Mouse (Mus musculus) liver, postnatal 0 days (tissue): ENCODE results near the gene BC030499. TPM values are rescaled to one million over a fixed set of nuclear protein-coding genes. Genes with fewer than 3 reads are reported as not detected.

Experiments
- ATAC-seq: fragments of 200-750 bp; cut with Nextera tagmentation; 2 replicates; pipeline ENCODE4 v1.8.0; 2017; ENCODE audit warnings: mild to moderate bottlenecking, moderate library complexity
- DNase-seq: peaks from one replicate; pipeline ENCODE4 v3.0.0-alpha.2; 2016
- H3K27ac ChIP-seq: fragments of 300-500 bp; sonication (generic); 2 replicates; pipeline ENCODE4 v1.5.1; 2014; ENCODE audit warnings: antibody characterized with exemption, moderate library complexity, mild to moderate bottlenecking, low read depth
- H3K27me3 ChIP-seq: fragments of 300-500 bp; sonication (generic); 2 replicates; pipeline ENCODE4 v1.6.1; 2014; ENCODE audit warnings: low read length, control low read depth, mixed read lengths; ENCODE audit not compliant: insufficient read depth
- H3K36me3 ChIP-seq: fragments of 300-500 bp; sonication (generic); replicated peaks from 2 replicates; pipeline ENCODE4 v1.6.1; 2014; ENCODE audit warnings: mild to moderate bottlenecking, control low read depth, low read length, moderate library complexity, mixed read lengths; ENCODE audit not compliant: insufficient read depth
- H3K4me1 ChIP-seq: fragments of 300-500 bp; sonication (generic); 2 replicates; pipeline ENCODE4 v1.6.1; 2014; ENCODE audit warnings: antibody characterized with exemption, mild to moderate bottlenecking, control low read depth; ENCODE audit not compliant: insufficient read depth
- H3K4me2 ChIP-seq: fragments of 300-500 bp; sonication (generic); 2 replicates; pipeline ENCODE4 v1.6.1; 2014; ENCODE audit warnings: low read depth, mild to moderate bottlenecking, low read length, moderate library complexity, mixed read lengths
- H3K4me3 ChIP-seq: fragments of 300-500 bp; sonication (generic); 2 replicates; pipeline ENCODE4 v1.5.1; 2014; ENCODE audit warnings: low read depth, low read length
- H3K9ac ChIP-seq: fragments of 300-500 bp; sonication (generic); replicated peaks from 2 replicates; pipeline ENCODE4 v1.6.1; 2014; ENCODE audit warnings: mild to moderate bottlenecking, moderate library complexity
- H3K9me3 ChIP-seq: fragments of 300-500 bp; sonication (generic); 2 replicates; pipeline ENCODE4 v1.6.1; 2016; ENCODE audit warnings: mild to moderate bottlenecking, control low read depth, low read length, mixed read lengths
- CTCF ChIP-seq: sonication (generic); IDR thresholded peaks from 2 replicates; pipeline ENCODE4 v1.5.1; 2016; ENCODE audit warnings: antibody characterized with exemption, low read depth
- EP300 ChIP-seq: IDR thresholded peaks from 2 replicates; pipeline ENCODE4 v1.6.1; 2016; ENCODE audit warnings: antibody characterized with exemption, low read depth, mild to moderate bottlenecking
- WGBS: fragments of 180-500 bp; shearing (Covaris S2); extraction: QIAGEN DNeasy Blood & Tissue Kit; methylation state at CpG from one replicate; pipeline ENCODE4 v1.1.7; 2014; ENCODE audit not compliant: insufficient replicate concordance; 5-methylcytosine and 5-hydroxymethylcytosine counted together
- polyA plus RNA-seq: library from polyadenylated mRNA; unstranded; fragments of >200 nt; fragmentation: Nextera tagmentation; extraction: Ambion mirVana; gene quantifications from 2 replicates; pipeline ENCODE4 v1.2.1, GENCODE M21; 2015

The BC030499 gene
- polyA plus RNA-seq: 0.07 TPM in 1 of 2 replicates, not detected in the other

DNA sequence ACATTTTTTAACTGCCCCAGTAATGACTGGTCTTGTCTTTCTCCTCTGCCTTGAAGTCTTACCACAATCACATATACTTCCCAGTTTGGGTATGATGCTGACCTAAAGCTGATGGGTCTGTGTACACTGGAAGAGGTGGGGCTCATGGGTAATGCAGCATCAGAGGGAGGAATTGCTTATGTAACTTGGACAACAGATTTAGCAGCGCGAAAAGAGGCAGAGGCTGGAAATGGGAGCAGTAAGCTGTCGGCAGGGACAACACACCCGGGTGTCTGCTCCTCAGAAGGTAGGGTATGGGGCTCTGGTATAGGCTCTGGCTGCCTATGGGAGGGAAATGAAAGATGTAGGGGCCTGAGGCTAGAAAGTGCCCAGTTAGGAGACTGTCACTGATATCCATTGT lies at the start of gene BC030499:
Gene BC030499, plus strand, starts transcription at position 188 of the 400 bp plus-strand sequence.
- TF ChIP-seq EP300 (no peak), CTCF (no peak)
- ATAC-seq (no peak), DNase-seq (no peak)
- Histone ChIP-seq H3K9me3 (no peaks in the 10 kb centered on the region), H3K27me3 (no peaks in the 10 kb centered on the region), H3K4me1 (no peaks in the 10 kb centered on the region), H3K36me3 (peaks cover 54% of the 10 kb centered on the region), H3K4me3 (no peak within 1 kb of the TSS), H3K27ac (no peak within 1 kb of the TSS), H3K9ac (no peak within 1 kb of the TSS), H3K4me2 (no peak within 1 kb of the TSS)
- WGBS: 92% methylated on average over 4 of the region's 4 CpGs

- Histone ChIP-seq H3K9me3 (no peaks in the 10 kb centered on the region), H3K27ac (peak overlapping the region; percentile 97), H3K4me3 (peak overlapping the region; percentile 93), H3K4me1 (peaks cover 23% of the 10 kb centered on the region), H3K27me3 (no peaks in the 10 kb centered on the region), H3K9ac (peak overlapping the region; percentile 91), H3K4me2 (peak overlapping the region; percentile 75), H3K36me3 (peaks cover 4% of the 10 kb centered on the region; the same call in 1 of the 2 replicates)
- no peak for TF ChIP-seq EP300
- TF ChIP-seq CTCF: no peak
- peak; percentile 20 for ATAC-seq
- under 1% methylated on average over 19 of the region's 19 CpGs for WGBS
- DNase-seq: no peak
Measured at GRCm38 (mm10) chr11:78245261-78245626, 45.4 kb upstream of the BC030499 start.

- WGBS: under 1% methylated on average over 50 of the region's 50 CpGs
Measured at GRCm38 (mm10) chr11:78245627-78246317, 44.9 kb upstream of the BC030499 start, which contains the start of the genes Sdf2 and Supt6. Gene Sdf2 (plus strand): TSS chr11:78245746. Gene Supt6 (minus strand): TSS chr11:78245987.

GRCm38 (mm10) chr11:78246318-78247011 lies 44.2 kb upstream of the BC030499 start:
- Histone ChIP-seq H3K4me2 (peak overlapping the region; percentile 75), H3K9ac (peak overlapping the region; percentile 91), H3K27ac (peak overlapping the region; percentile 97), H3K4me3 (peak overlapping the region; percentile 93), H3K9me3 (no peaks in the 10 kb centered on the region), H3K27me3 (no peaks in the 10 kb centered on the region), H3K36me3 (peaks cover 7% of the 10 kb centered on the region), H3K4me1 (peaks cover 23% of the 10 kb centered on the region)
- DNase-seq: no peak
- no peak for ATAC-seq
- WGBS: 44% methylated on average over 7 of the region's 7 CpGs
- no peak for TF ChIP-seq CTCF

More at GRCm38 (mm10) chr11:78245627-78246317, 44.9 kb upstream of the BC030499 start, which contains the start of the genes Sdf2 and Supt6:
- Histone ChIP-seq H3K9me3 (no peaks in the 10 kb centered on the region), H3K9ac (peak within 1 kb of the TSS; percentile 91), H3K4me3 (peak within 1 kb of the TSS; percentile 93), H3K27me3 (no peaks in the 10 kb centered on the region), H3K27ac (peak within 1 kb of the TSS; percentile 97), H3K4me1 (peaks cover 23% of the 10 kb centered on the region), H3K36me3 (peaks cover under 1% of the 10 kb centered on the region), H3K4me2 (peak within 1 kb of the TSS; percentile 75)
- DNase-seq: peak; percentile 91
- peak; percentile 92 for ATAC-seq
- TF ChIP-seq CTCF (no peak), EP300 (no peak)

GRCm38 (mm10) chr11:78247012-78247348 lies 43.7 kb upstream of the BC030499 start:
- H3K9me3 ChIP-seq: no peaks in the 10 kb centered on the region
- ATAC-seq: no peak
- peak overlapping the region; percentile 75 for H3K4me2 ChIP-seq
- no peak overlapping the region for H3K27ac ChIP-seq
- H3K4me3 ChIP-seq: no peak overlapping the region
- peaks cover 23% of the 10 kb centered on the region for H3K4me1 ChIP-seq
- no peak for DNase-seq
- TF ChIP-seq EP300 (no peak), CTCF (no peak)
- WGBS: 56% methylated on average over 3 of the region's 3 CpGs
- no peaks in the 10 kb centered on the region for H3K27me3 ChIP-seq
- peaks cover 11% of the 10 kb centered on the region for H3K36me3 ChIP-seq
- no peak overlapping the region for H3K9ac ChIP-seq

- no peaks in the 10 kb centered on the region for H3K27me3 ChIP-seq
- H3K9ac ChIP-seq: no peak overlapping the region
- peaks cover 23% of the 10 kb centered on the region for H3K4me1 ChIP-seq
- ATAC-seq (no peak), DNase-seq (no peak)
- peaks cover 16% of the 10 kb centered on the region for H3K36me3 ChIP-seq
- no peak for TF ChIP-seq EP300
- TF ChIP-seq CTCF: no peak
- no peak overlapping the region for H3K27ac ChIP-seq
- H3K4me2 ChIP-seq: peak overlapping the region; percentile 1
- H3K9me3 ChIP-seq: no peaks in the 10 kb centered on the region
- H3K4me3 ChIP-seq: no peak overlapping the region
- 53% methylated on average over 4 of the region's 4 CpGs for WGBS
Measured at GRCm38 (mm10) chr11:78247727-78248140, 42.9 kb upstream of the BC030499 start.
